Mouse (Mus musculus): ENCODE results near the gene Med4.

- TF ChIP-seq CTCF (IDR thresholded peaks at IDR 0.05; ENCODE audit: extremely low read depth, insufficient read depth, low read length) (no peak), POLR2A (IDR thresholded peaks at IDR 0.05; ENCODE audit: extremely low read depth, insufficient read depth, low read length) (no peak)
Observed at GRCm38 (mm10) chr14:73495753-73496152, 14.1 kb upstream of the Med4 start.

Measured in cortical plate, adult 2 months (tissue).